18 mouse cellular contexts compared by ENCODE assay signal in genomic region chr5:117850474-117850873, GRCm38 (mm10).
DNase-seq lines count a peak whose midpoint lies in the region; ATAC-seq and TF ChIP-seq lines count a peak whose summit lies in the region.
"Had no signal": no experiment of that assay in that cellular context is flagged by ENCODE, and none has a peak within 500 bp of the region (broad histone marks: within the 10 kb centered on the region; RNA-seq: fewer than 3 reads in every experiment).

No protein-coding gene starts in this region.

- peak; percentile 88 for TF ChIP-seq EP300 in CH12.LX (IDR thresholded peaks at IDR 0.05; ENCODE audit: low read length)

- H3K4me1 ChIP-seq in CH12.LX (ENCODE audit: control insufficient read depth in 1 of 2, insufficient read depth in 2 of 2): peaks cover 9 to 33% of the 10 kb centered on the region in 2 experiments
- no peaks in the 10 kb centered on the region for H3K4me1 ChIP-seq in heart, embryonic 11.5 days (ENCODE audit: control insufficient read depth, insufficient read depth, low read length)

- no peak overlapping the region for H3K9ac ChIP-seq in CH12.LX (ENCODE audit: insufficient read depth, low read depth)
- H3K9ac ChIP-seq in heart, embryonic 11.5 days (ENCODE audit: low read depth, low read length): no peak overlapping the region

- no peak; the same call in none of the 2 replicates for TF ChIP-seq RAD21 in CH12.LX (IDR thresholded peaks at IDR 0.05; ENCODE audit: low read depth, low read length)

- H3K36me3 ChIP-seq in CH12.LX (replicated peaks in 1 of 2; ENCODE audit: control insufficient read depth in 1 of 2, insufficient read depth in 1 of 2, low read length in 1 of 2): no peaks in the 10 kb centered on the region
- no peaks in the 10 kb centered on the region for H3K36me3 ChIP-seq in heart, embryonic 11.5 days (ENCODE audit: control insufficient read depth, insufficient read depth, low read length)
- H3K36me3 ChIP-seq: G1E had no signal

- H3K4me2 ChIP-seq in CH12.LX (ENCODE audit: insufficient read depth, low read depth, poor library complexity, severe bottlenecking): peak overlapping the region; percentile 64
- H3K4me2 ChIP-seq in heart, embryonic 11.5 days: no peak overlapping the region

- dilution Hi-C loops in CH12.LX (cut with MboI; ENCODE audit: extremely low pct_ligation_motif_present, extremely low pct_unique_long_range_greater_than_20kb, low sequenced_read_pairs): no loop called here

- H3K4me3 ChIP-seq in CH12.LX (replicated peaks in 1 of 3; ENCODE audit: low read depth in 2 of 3, low read length in 2 of 3, poor library complexity in 1 of 3): no peak overlapping the region
- no peak overlapping the region for H3K4me3 ChIP-seq in heart, embryonic 11.5 days (ENCODE audit: low read depth, low read length)

- TF ChIP-seq CTCF in CH12.LX (conservative IDR thresholded peaks at IDR 0.05 in 1 of 2, IDR thresholded peaks at IDR 0.05 in 1 of 2; ENCODE audit: low read depth in 2 of 2, low read length in 2 of 2): no peak

- DNase-seq in CH12.LX (ENCODE audit: extremely low read depth): peak; percentile 76
- DNase-seq: adrenal gland, adult 2 months; adrenal gland, adult 8-10 months; adrenal gland, postnatal 10 days; adrenal gland, postnatal 14 days; adrenal gland, postnatal 25 days; adrenal gland, postnatal 36 days; B cell, adult 2 months; cerebellum, adult 11 months; cerebellum, adult 11-12 months; cerebellum, adult 18-20 months; cerebellum, adult 2 months; cerebellum, adult 8-10 months had no signal

- no peaks in the 10 kb centered on the region for H3K9me3 ChIP-seq in CH12.LX (replicated peaks; ENCODE audit: low read length)
- no peaks in the 10 kb centered on the region for H3K9me3 ChIP-seq in heart, embryonic 11.5 days (replicated peaks; ENCODE audit: control insufficient read depth, low read length)

- WGBS in heart, embryonic 11.5 days (ENCODE audit: insufficient replicate concordance): 76% methylated on average over 12 of the region's 12 CpGs

- ATAC-seq in heart, embryonic 11.5 days (replicated peaks; ENCODE audit: insufficient number of reproducible peaks, low FRiP score, low TSS enrichment): no peak
- ATAC-seq: activated CD4-positive, CD25-positive, alpha-beta regulatory T cell, adult 4 months; CD4-positive, CD25-positive, alpha-beta regulatory T cell, adult 4 months; Patski had no signal

- no peaks in the 10 kb centered on the region for H3K79me2 ChIP-seq in CH12.LX (replicated peaks; ENCODE audit: control insufficient read depth, extremely low read depth, insufficient read depth, poor library complexity, severe bottlenecking)

- in situ Hi-C loops in CH12.LX (cut with MboI; ENCODE audit: low pct_ligation_motif_present, low pct_unique_long_range_greater_than_20kb, low sequenced_read_pairs): no loop called here

- H3K27ac ChIP-seq in CH12.LX (ENCODE audit: insufficient read depth, low read depth): peak overlapping the region; percentile 29; the same call in 1 of the 2 replicates
- no peak overlapping the region for H3K27ac ChIP-seq in heart, embryonic 11.5 days (ENCODE audit: low read depth, low read length)

- H3K27me3 ChIP-seq in CH12.LX (replicated peaks): no peaks in the 10 kb centered on the region
- H3K27me3 ChIP-seq in heart, embryonic 11.5 days (ENCODE audit: control insufficient read depth, insufficient read depth, low read length): peaks cover 6% of the 10 kb centered on the region; the same call in 1 of the 2 replicates

- TF ChIP-seq POLR2A in CH12.LX (IDR thresholded peaks at IDR 0.05; ENCODE audit: low read depth, low read length): no peak

TF ChIP-seq in CH12.LX, 34 proteins besides CTCF, POLR2A, EP300 and RAD21:
- TF ChIP-seq HCFC1 (IDR thresholded peaks at IDR 0.05; ENCODE audit: low read depth, low read length) (no peak), UBTF (IDR thresholded peaks at IDR 0.05; ENCODE audit: low read depth, low read length) (no peak), MYC (IDR thresholded peaks at IDR 0.05; ENCODE audit: low read depth, low read length) (0 out of 2 replicates have a peak, but pooled peaks have one; percentile 22), MEF2A (IDR thresholded peaks at IDR 0.05; ENCODE audit: borderline replicate concordance, low read depth, low read length) (no peak), TCF12 (IDR thresholded peaks at IDR 0.05; ENCODE audit: low read depth, low read length) (0 out of 2 replicates have a peak, but pooled peaks have one; percentile 19), CHD1 (IDR thresholded peaks at IDR 0.05; ENCODE audit: low read depth, low read length) (no peak), ZC3H11A (IDR thresholded peaks at IDR 0.05; ENCODE audit: low read depth, low read length) (no peak), RCOR1 (conservative IDR thresholded peaks at IDR 0.05; ENCODE audit: low read depth, low read length) (no peak), ETS1 (conservative IDR thresholded peaks at IDR 0.05; ENCODE audit: low read depth, low read length) (peak; percentile 48; the same call in 1 of the 2 replicates), USF1 (IDR thresholded peaks at IDR 0.05; ENCODE audit: low read depth, low read length) (no peak), E2F4 (IDR thresholded peaks at IDR 0.05; ENCODE audit: insufficient replicate concordance, low read depth, low read length) (no peak), JUN (IDR thresholded peaks at IDR 0.05; ENCODE audit: insufficient read depth, low read depth, low read length) (peak; percentile 77), SMC3 (IDR thresholded peaks at IDR 0.05; ENCODE audit: low read depth, low read length) (peak; percentile 15), KAT2A (IDR thresholded peaks at IDR 0.05; ENCODE audit: insufficient replicate concordance, low read length) (no peak), POLR2AphosphoS2 (IDR thresholded peaks at IDR 0.05; ENCODE audit: low read depth, low read length) (no peak), USF2 (conservative IDR thresholded peaks at IDR 0.05; ENCODE audit: low read depth, low read length) (no peak), MXI1 (IDR thresholded peaks at IDR 0.05; ENCODE audit: low read depth, low read length) (peak; percentile 4; the same call in 1 of the 2 replicates), IRF4 (IDR thresholded peaks at IDR 0.05; ENCODE audit: low read depth, low read length) (peak; percentile 97), MAFK (IDR thresholded peaks at IDR 0.05; ENCODE audit: insufficient replicate concordance, low read length) (0 out of 2 replicates have a peak, but pooled peaks have one; percentile 28), CHD2 (IDR thresholded peaks at IDR 0.05; ENCODE audit: low read length) (no peak), MAZ (IDR thresholded peaks at IDR 0.05; ENCODE audit: low read depth, low read length) (no peak), JUND (conservative IDR thresholded peaks at IDR 0.05; ENCODE audit: low read depth, low read length) (peak; percentile 81), BHLHE40 (IDR thresholded peaks at IDR 0.05; ENCODE audit: low read depth, low read length) (peak; percentile 58; the same call in 1 of the 2 replicates), NRF1 (IDR thresholded peaks at IDR 0.05; ENCODE audit: low read depth, low read length) (no peak), ELF1 (IDR thresholded peaks at IDR 0.05; ENCODE audit: low read depth, low read length) (no peak), GABPA (IDR thresholded peaks at IDR 0.05; ENCODE audit: insufficient replicate concordance, low read depth, low read length) (no peak), TBP (conservative IDR thresholded peaks at IDR 0.05; ENCODE audit: low read depth, low read length) (no peak), SIN3A (IDR thresholded peaks at IDR 0.05; ENCODE audit: low read length) (no peak), MAX (IDR thresholded peaks at IDR 0.05; ENCODE audit: low read length) (no peak), ZMIZ1 (IDR thresholded peaks at IDR 0.05; ENCODE audit: low read depth, low read length) (no peak), NELFE (IDR thresholded peaks at IDR 0.05; ENCODE audit: low read depth, low read length) (no peak), PAX5 (IDR thresholded peaks at IDR 0.05; ENCODE audit: low read length) (no peak), ZKSCAN1 (IDR thresholded peaks at IDR 0.05; ENCODE audit: borderline replicate concordance, low read depth, low read length) (no peak), ZNF384 (IDR thresholded peaks at IDR 0.05; ENCODE audit: low read depth, low read length) (no peak)
